Mouse (Mus musculus): Measurements from ENCODE around the gene Pwp1.
"Not testable (repeated sequence)": the region's sequence is repeated elsewhere in the genome, so short reads cannot be mapped to it uniquely, and the experiment has no call there.

Gene Pwp1

DNA sequence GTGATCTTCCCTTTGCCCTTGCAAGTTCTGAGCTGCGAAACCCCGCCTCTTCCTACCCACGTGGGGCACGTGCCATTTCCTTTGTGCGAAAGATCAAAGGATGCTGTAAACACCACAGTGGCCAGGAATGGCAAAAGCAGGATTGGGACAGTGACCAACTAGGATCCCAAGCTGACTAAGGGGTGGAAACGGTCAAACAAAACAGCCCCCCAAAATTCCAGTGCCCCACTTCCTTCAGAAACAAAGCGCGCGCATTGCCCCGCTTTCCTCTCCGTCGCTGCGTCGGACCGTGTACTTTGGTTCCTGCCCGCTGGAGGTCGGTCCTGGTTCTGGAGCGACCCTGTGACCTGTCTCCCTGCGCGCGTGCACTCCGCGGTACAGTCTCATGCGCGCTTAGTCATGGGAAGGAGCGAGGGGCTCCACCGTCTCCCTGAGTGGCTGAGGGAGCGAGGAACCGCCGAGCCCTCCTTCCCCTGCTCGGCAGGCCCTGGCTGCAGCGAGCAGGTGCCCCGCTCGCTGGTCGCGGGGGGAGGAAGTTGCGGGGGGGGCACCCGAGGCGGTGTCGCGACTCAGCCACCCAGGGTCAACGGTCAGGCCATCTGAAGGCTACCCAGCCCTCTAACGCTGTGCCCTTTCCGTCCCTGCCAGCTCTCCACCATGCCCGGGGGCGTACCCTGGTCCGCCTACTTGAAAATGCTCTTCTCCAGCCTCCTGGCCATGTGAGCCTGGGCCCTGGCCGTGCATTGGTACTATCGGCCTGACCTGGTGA is at the start of gene Pwp1:
Gene Pwp1 (plus strand): TSS at position 410 of the 769 bp plus-strand sequence.
- DNase-seq (ENCODE audit: low spot score), result peak; percentile 67

- DNase-seq (ENCODE audit: low spot score), result not testable (repeated sequence)
Observed at GRCm38 (mm10) chr10:85822143-85822696, 7.1 kb upstream of the Pwp1 start.

DNA sequence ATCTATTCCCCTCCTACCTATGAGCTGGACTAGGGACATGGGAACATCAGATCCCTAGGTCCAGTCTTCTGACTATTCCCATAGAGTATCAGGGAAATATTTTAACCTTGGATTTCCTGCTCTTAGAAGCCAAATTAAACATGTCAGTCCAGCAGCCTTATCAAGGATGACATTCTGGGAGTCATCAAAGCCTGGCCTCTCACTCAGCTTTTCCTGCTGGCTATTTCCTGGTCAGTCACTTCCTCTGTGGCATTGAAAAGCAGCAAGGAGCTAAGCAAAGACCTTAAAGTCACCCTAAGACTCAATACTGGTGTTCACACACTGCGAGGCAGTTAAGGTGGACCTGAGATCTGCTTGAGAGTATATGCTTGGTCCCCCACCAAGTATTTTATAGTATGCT is 5.5 kb upstream of the Pwp1 start:
- DNase-seq (ENCODE audit: low spot score), result not testable (repeated sequence)

DNA sequence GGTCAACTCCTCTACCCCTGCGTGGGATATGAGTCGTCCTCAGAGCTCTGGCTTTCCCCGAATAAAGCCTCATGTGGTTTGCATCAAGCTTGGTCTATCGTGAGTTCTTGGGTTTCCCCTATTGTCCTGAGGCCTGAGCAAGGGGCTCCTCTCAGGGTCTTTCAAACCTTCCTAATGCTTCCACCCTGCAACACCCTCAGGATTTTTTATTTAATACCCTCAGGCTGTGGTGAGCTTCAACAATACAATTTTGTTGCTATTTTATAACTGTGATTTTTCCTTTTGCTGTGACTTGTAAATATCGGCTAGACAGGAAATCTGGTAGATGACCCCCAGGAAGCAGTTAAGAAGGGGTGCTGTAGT is 591 bp upstream of the Pwp1 start:
- not testable (repeated sequence) for DNase-seq (ENCODE audit: low spot score)

DNA sequence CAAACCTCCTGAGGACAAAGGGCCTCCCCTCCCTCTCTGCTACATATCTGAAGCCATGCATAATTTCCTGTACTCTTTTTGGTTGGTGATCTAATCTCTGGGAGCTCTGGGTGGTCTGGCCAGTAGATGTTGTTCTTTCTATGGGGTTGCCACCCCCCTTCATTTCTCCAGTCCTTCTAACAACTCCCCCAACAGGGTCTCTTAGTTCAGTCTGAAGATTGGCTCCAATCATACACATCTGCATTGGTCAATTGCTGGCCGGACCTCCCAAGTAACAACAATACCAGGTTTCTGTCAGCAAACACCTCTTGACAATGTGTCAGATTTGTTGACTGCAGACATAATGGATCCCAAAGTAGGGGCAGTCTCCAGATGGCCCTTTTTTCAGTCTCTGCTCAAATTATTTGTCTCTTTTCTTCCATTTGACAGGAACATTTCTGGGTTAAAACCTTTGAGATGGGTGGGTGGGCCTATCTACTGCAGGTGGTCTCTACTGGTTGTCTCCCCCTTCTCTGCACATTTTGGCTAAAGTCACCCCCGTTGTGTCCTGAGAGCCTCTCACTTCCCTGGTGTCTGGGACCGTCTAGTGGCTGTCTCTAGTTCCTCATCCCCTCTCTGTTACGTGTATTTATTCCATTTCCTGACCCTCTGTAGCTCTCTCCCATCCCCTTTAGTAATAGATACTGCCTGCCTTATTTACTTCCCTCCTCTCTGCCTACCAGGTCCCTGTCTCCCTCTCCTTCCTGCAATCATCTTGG is 17.0 kb downstream of the Pwp1 start:
- DNase-seq (ENCODE audit: low spot score), result no peak

- peak; percentile 93 for DNase-seq (ENCODE audit: low spot score)
Observed at GRCm38 (mm10) chr10:85871698-85872478, 42.6 kb downstream of the Pwp1 start.

DNA sequence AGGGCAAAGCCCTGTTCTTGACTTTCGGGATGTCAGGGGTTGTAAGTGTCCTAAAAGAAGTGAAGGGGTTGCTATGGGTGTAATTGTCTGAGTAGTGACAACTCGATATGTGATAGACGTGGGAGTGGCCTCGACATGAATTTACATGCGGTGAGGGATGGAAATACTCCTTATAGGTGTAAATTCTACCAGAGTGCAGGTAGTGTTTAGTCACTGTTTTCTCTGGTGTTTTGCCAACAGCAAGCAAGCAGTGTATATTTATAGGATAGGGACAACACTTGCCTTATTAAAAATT is 43.1 kb downstream of the Pwp1 start:
- no peak for DNase-seq (ENCODE audit: low spot score)

GRCm38 (mm10) chr10:85873861-85874544 is 44.7 kb downstream of the Pwp1 start:
- DNase-seq (ENCODE audit: low spot score), result no peak

DNA sequence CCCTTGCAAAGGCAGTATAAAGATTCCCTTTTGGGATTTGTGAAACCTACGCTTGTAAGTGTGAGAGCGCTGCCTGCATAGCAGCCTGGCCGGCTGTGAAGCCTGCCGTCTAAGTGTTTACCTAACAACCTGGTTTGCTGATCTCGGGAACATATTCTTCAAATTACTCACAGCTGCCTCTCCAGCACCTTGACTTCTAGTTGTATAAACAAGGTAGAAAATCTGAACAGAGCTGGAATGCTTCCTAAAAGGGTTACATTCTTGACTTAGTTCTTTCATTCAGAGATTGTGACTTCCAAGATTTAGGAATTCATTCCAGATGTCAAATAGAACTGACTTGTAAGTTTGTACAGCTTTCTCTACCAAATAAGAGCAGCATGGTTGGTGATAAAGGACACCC is 46.5 kb downstream of the Pwp1 start:
- no peak for DNase-seq (ENCODE audit: low spot score)

GRCm38 (mm10) chr10:85879886-85880486 is 50.7 kb downstream of the Pwp1 start:
- no peak for DNase-seq (ENCODE audit: low spot score)

GRCm38 (mm10) chr10:85916498-85917309 is 87.4 kb downstream of the Pwp1 start, which contains the start of gene Prdm4:
Gene Prdm4, minus strand, starts transcription at chr10:85917142.
- peak; percentile 99 for DNase-seq (ENCODE audit: low spot score)

DNA sequence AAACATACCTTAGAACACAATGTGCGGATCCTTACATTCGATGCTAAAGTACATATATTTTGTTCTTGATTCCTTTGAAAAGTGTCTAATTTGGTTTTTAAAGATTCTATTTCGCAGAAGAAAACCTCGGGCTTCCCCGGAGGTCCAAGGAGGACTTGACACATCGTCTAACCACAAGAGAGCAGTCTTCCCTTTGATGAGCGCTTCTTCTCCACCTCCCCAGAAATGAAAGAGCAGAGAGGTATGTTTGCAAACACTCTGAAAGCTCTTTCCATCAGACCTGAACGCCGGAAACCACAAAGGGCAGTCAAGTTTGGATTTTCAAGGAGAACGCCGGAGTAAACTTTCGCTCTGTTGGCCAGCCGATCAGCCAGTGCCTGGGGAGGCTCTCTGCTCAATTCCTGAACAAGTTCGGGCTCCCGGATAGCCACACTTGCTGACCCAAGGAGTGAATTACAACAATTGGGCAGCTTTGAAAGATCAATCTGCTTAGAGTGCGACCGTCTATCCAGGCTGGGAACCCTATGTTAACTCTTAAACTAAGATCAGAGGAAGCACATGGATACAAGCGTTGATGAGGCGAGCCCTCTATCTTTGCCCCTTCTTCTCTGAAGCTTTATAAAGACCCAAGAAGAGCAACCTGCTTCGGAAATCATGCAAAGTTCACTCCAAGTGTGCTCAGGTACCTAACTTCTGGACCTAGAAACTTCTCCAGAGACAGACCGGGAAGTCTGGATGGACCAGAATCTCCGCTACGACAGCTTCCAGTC is 98.6 kb downstream of the Pwp1 start, which contains the start of gene Ascl4:
Gene Ascl4 (plus strand): TSS at position 6 of the 770 bp plus-strand sequence.
- peak; percentile 52 for DNase-seq (ENCODE audit: low spot score)

- peak; percentile 85 for DNase-seq (ENCODE audit: low spot score)
Observed at GRCm38 (mm10) chr10:85928499-85929207, 99.4 kb downstream of the Pwp1 start.

DNA sequence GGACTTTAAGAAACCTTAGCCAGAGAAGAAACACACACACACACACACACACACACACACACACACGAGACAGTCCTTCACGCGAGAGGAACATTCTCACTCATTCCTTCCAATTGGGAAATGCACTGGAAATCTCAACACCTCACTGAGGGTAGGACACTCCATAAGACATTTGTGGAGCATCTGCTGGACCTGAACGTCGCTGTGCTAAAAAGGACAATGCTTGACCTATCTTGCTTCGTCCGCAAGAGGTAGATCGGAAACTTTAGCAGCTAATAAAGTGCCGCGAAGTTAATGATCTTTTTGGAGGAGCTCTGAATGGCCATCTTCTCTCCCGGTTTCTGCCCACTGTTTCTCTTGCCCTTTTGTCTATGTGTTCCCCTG is 99.9 kb downstream of the Pwp1 start:
- DNase-seq (ENCODE audit: low spot score), result peak; percentile 7

- DNase-seq (ENCODE audit: low spot score), result no peak
Observed at GRCm38 (mm10) chr10:85929962-85930361, 100.7 kb downstream of the Pwp1 start.

DNA sequence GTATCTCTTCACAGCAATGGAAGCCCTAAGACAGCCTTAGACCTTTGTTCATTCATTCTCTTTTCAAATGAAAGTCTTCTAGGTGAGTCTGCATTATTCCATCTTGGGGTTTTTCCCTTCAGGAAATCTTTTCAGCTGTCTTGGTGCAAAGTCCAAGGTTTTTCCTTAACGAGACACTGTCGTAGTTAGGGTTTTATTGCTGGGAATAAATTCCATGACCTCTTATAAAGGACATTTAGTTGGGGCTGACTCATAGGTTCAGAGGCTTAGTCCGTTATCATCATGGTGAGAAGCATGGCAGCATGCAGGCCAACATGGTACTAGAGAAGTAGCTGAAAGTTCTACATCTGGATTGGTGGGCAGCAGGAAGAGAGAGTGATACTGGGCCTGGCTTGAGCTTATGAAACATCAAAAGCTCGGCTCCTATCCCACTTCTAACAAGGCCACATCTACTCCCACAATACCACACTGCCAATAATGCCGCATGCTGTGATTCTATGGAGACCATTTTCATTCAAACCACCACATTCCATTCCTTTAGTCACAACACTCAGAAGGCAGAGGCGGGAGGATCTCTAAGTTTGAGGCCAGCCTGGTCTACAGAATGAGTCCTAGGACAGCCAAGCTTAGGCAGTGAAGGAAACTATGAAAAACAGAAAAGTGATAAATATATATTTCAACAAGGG is 107.1 kb downstream of the Pwp1 start:
- DNase-seq (ENCODE audit: low spot score), result no peak
